Mouse (Mus musculus) gastrocnemius, adult 2 months (tissue): ENCODE measurements around the gene Eef1e1. TPM values are rescaled to one million over a fixed set of nuclear protein-coding genes. Genes with fewer than 3 reads are reported as not detected.
A peak's percentile ranks its signal among the peaks of the same experiment; 100 is the strongest.
"Not testable (repeated sequence)": the region's sequence is repeated elsewhere in the genome, so short reads cannot be mapped to it uniquely, and the experiment has no call there.

Experiments
- DNase-seq: peaks from one replicate; pipeline ENCODE4 v3.0.0; 2022
- H3K27ac ChIP-seq: fragments of 200-600 bp; 2 replicates; pipeline ENCODE4 v1.8.1; 2022; ENCODE audit warnings: mild to moderate bottlenecking
- H3K4me3 ChIP-seq: fragments of 200-600 bp; 2 replicates; pipeline ENCODE4 v1.8.1; 2022; ENCODE audit warnings: mild to moderate bottlenecking, moderate library complexity
- CTCF ChIP-seq: fragments of 200-600 bp; IDR thresholded peaks from 2 replicates; pipeline ENCODE4 v1.8.1; 2022; ENCODE audit warnings: antibody characterized with exemption, mild to moderate bottlenecking, moderate library complexity
- intact Hi-C: fragments of 180-260 bp; cut with DNase I; formaldehyde crosslinking; loops from one replicate; pipeline ENCODE4 v1.15.1; 2025
- total RNA-seq, 2 experiments: library from RNA; stranded (reverse); gene quantifications; 2 replicates each; pipeline ENCODE4 v1.2.3; 2021

Eef1e1 gene
- total RNA-seq, 2 experiments from 2014 or later: 14.1 to 15.8 TPM

DNA sequence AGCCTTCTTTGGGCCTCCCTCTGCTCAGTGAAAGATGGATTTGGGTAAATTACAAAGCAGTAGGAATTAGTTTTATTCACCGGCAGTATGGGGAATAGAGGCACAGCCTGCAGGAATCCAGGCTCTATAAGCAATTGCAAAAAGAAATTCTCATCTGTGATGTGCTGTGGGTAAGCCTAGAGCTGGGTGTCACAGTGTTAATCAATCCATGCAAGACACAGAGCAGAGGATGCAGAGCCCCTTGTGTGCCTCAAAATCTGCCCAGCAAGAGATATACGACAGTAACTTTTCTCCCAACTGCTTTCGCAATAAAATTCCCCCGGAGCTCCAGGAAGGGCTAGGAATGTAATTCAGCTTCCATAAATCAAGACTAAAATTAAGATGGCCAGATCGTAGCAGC lies 17.4 kb downstream of the Eef1e1 start:
- intact Hi-C loops: no loop called here
- DNase-seq: no peak
- H3K27ac ChIP-seq: no peak overlapping the region
- no peak for TF ChIP-seq CTCF
- no peak overlapping the region for H3K4me3 ChIP-seq

DNA sequence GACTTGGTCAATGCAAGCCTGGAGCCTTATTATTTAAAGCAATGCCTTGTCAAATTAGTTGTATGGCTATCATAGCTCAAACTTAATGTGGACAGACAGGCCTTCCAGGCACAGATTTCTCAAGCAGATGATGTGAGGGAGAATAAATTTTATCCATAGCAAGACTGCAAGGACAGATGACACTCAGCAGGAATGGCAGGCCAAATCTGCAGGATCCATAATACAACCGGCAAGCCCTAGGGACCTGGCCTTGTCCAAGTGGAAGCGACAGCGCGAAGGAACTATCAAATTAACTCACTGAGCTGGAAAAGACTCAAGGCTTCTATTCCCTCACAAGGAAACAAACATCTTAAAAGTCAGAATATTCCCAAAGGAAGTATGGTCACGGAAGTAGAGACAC lies 17.9 kb downstream of the Eef1e1 start:
- intact Hi-C loops: no loop called here
- H3K27ac ChIP-seq: no peak overlapping the region; the same call in 1 of the 2 replicates

DNA sequence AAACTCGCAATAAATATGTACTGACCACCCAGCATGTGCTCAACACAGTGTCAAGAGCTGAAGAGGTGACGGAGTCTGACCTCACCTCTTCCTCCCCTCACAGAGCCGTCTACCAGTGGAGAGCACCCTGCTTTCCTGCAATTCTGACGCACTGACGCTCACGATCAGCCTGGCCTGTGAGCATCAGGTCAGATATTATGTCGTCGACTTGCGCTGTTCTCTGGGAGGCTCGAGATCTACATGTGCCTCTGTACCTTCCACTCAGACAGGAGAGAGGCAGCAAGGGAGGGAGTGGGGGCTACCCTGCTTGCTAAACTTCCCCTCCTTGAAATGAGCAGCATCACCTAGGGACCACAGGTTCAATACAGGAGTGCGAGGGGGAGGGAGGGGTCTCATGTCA lies 20.2 kb downstream of the Eef1e1 start:
- intact Hi-C loops: loop anchor here (10.0 kb wide), 1 partner anchor 434 kb away; the partner anchor contains the start of gene Snrnp48
- DNase-seq: no peak
- Histone ChIP-seq H3K27ac (no peak overlapping the region), H3K4me3 (no peak overlapping the region)
- TF ChIP-seq CTCF: no peak

More for the DNA sequence above, 17.9 kb downstream of the Eef1e1 start:
- DNase-seq: no peak
- H3K4me3 ChIP-seq: no peak overlapping the region
- no peak for TF ChIP-seq CTCF

DNA sequence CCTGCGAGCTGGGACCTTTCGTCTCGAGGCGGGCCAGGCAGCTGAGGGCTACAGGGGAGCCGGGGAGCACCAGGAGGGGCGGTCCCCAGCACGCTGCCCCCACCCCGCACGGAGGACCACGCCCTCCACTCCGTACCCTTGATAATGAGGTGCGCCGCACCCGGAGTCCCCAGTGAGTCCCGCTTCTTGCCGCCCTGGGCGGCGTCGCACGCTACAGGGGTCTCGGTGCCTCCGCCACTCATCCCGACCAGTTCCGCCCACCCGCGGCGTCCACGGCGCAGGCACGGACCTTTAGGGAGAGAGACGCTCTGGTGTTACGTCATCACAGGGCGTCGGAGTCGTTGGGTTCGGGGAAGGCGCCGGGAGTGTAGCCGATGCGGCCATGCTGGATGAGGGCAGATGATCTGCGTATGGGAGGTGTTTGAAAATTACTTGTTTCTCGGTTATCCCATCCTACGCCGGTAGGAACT lies 24.0 kb downstream of the Eef1e1 start, which contains the start of gene Bloc1s5:
Gene Bloc1s5, minus strand, starts transcription at position 310 of the 470 bp plus-strand sequence.
- Histone ChIP-seq H3K27ac (peak within 1 kb of the TSS; percentile 92), H3K4me3 (peak within 1 kb of the TSS; percentile 85)
- TF ChIP-seq CTCF: no peak
- peak; percentile 96 for DNase-seq
- intact Hi-C loops: loop anchor here (10.0 kb wide), 1 partner anchor 430 kb away; the partner anchor contains the start of gene Snrnp48

DNA sequence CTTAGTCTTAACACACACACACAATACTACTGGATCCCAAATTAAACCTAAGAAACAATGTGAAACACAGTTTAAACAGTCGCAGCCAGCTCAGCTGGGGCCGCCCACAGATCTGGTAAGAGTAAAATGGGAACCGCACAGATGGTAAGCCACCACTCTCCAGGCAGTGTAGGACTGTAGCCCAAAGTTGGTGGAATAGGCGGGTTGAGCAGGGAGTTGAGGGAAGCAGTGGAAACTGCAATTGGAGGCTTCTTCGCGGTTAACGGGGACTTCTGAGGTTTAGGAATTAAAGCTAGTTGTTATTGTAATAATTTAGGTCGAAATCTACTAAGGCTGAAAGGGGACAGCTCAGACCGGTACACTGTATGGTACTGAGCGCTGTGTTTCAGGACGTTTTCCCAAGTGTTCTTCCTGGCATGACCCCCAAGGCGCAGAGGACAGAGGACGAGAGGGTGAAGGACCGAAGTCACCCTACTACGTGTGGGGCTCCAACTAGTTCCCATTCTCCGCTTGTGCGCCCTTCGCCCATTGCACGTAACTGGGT lies 24.5 kb downstream of the Eef1e1 start:
- intact Hi-C loops: loop anchor here (10.0 kb wide), 1 partner anchor 430 kb away; the partner anchor contains the start of gene Snrnp48
- DNase-seq: no peak
- Histone ChIP-seq H3K27ac (peak overlapping the region; percentile 92), H3K4me3 (peak overlapping the region; percentile 85)
- no peak for TF ChIP-seq CTCF

DNA sequence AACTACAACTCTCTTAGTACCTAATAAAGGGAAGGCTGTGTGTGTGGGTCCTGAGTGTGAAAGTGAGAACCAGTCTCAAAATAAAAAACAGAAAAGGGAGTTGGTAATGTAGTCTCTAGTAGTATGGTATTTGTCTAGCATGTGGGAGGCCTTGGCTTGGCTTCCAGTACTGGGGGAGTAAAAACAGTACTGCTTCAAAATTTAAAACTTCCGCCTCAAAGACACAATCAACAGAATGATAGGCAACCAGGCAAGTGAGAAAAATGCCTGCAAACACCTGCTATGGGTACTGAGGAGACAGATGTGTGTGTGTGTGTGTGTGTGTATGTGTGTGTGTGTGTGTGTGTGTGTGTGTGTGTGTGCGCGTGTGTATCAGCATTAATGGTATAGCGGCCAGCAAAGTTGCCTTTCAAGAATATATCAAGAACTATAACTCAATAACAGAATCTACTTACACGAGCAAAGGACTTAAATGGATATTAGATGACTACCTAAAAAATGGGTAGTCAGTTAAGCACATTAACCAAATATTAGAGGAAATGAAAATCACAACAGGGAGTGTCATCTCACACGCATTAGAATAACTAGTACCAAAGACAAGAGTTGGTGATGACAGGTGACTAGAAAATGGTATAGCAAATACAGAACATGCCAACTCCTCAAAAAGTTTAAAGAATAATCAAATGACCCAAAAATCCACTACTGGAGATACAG lies 25.4 kb downstream of the Eef1e1 start:
- TF ChIP-seq CTCF: no peak
- no peak overlapping the region for H3K27ac ChIP-seq
- no peak overlapping the region for H3K4me3 ChIP-seq
- intact Hi-C loops: loop anchor here (10.0 kb wide), 1 partner anchor 429 kb away; the partner anchor contains the start of gene Snrnp48
- no peak for DNase-seq

DNA sequence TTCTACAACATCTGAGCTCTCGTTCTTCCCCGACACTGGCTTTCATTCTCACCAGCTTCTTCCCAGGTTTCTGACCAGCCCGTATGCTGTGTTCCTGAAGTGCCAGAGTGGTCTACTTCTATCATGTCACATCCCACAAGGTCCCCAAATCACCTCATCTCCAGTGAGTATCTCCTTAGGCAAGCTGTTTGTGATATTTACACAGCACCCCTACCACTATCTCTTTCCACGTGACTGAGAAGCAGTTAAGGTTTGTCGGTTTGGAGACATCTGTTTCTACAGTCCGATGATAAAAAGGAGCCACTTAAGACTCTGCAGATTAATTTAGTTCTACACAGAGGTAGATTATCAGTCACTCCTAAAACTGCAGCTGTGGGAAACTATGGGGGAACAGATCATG lies 26.3 kb downstream of the Eef1e1 start:
- no peak overlapping the region for H3K27ac ChIP-seq
- H3K4me3 ChIP-seq: no peak overlapping the region
- no peak for TF ChIP-seq CTCF
- no peak for DNase-seq
- intact Hi-C loops: loop anchor here (10.0 kb wide), 1 partner anchor 428 kb away; the partner anchor contains the start of gene Snrnp48

DNA sequence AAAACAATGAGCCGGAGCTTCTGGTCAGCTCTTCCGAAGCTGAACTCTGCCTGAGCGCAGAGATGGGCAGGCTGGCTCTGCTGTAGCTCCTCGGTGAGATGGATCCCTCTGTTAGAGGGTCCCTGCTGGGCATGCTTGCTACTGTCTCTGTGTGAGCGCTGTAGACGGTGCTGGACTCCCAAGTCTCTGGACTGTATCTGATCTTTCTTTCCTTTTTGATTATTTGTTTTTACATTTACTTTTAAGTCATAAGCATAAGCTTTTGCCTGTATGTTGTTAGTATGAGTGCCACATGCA lies 32.7 kb downstream of the Eef1e1 start:
- H3K4me3 ChIP-seq: no peak overlapping the region
- no peak for TF ChIP-seq CTCF
- DNase-seq: no peak
- intact Hi-C loops: loop anchor here (10.0 kb wide), 1 partner anchor 561 kb away; no protein-coding TSS in a partner anchor
- H3K27ac ChIP-seq: no peak overlapping the region

DNA sequence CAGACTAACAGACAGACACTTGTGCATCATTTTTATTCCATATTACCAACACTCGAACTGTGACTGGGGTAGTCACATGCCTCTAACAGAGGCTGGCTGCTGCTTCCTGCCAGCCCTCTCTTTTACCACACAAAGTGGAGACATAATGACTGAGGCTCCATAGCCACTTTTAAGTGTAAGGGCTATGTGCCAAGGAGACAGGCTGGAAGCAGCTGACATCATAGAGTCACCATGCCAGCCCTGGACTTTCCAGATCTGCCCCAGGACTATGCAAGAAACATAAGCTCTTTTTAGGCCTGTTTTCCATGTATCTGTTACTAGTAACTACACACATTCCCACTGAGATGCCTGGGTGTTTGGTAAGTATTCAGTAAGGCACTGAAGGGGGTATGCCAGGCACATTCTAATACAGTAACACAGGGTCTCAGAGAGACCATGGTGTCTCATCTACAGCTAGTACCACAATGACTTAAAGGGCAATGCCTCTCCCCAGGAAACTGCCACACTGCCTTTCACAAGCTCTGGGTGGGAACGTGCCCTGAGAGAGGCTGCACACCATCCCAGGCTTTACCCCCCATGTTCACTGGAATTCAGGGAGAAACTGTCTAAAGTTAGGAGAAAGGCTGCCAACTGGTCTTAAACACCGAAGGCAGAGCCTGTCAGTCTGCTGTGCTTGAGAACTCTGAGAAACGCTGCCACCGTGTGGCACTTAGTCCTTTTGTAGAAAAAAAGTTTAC lies 33.2 kb downstream of the Eef1e1 start:
- no peak overlapping the region for H3K4me3 ChIP-seq
- TF ChIP-seq CTCF: peak; percentile 46
- DNase-seq: no peak
- no peak overlapping the region for H3K27ac ChIP-seq
- intact Hi-C loops: loop anchor here (10.0 kb wide), 1 partner anchor 561 kb away; no protein-coding TSS in a partner anchor

DNA sequence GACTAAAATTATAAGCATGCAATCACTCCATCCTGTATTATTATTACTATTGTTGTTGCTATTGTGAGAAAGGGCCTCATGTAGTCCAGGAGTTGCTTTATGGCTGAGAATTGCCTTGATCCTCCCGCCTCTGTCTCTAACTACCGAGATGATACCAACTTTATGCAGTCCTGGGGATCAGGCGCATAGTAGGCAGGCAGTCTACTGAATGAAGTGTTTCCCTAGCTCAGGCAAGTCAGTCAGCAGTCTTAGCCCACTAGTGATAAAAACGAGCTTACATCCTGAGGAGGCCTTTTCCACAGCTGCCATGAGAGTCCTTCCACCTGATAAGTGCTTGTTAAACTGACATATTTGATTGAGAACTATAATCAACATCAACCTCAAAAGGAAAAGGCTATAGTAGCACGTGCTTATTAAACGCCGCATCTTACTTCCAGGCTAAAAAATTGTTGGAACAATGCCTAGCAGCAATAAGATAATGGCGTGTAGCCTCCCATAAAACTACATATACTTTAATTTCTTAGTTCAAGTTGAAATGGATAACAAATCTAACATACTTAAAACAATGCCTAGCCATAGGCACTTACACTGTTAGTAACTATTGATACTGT lies 34.5 kb downstream of the Eef1e1 start:
- TF ChIP-seq CTCF: no peak
- H3K4me3 ChIP-seq: no peak overlapping the region
- intact Hi-C loops: loop anchor here (10.0 kb wide), 1 partner anchor 560 kb away; no protein-coding TSS in a partner anchor

DNA sequence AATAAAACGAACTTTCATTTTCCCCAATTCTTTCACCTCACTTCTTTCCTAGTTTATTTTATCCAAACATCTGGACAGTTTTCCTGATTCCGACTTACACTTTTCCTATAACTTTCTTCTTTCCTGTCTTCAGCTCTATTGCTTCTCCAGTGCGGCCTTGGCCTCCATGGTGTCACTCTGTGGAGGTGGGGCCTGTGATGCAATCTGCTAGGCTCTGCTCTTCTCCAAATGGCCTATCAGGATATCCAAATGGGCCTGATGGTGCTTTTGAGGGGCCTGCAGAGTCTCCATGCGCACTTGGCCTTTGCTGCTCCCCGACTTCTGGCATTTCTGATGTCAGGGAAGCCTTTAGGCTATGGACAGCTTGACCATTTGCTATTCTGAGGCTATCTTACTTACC lies 35.6 kb downstream of the Eef1e1 start:
- no peak for TF ChIP-seq CTCF
- Histone ChIP-seq H3K4me3 (no peak overlapping the region), H3K27ac (no peak overlapping the region)
- intact Hi-C loops: loop anchor here (10.0 kb wide), 1 partner anchor 558 kb away; no protein-coding TSS in a partner anchor
- no peak for DNase-seq

More for the DNA sequence above, 34.5 kb downstream of the Eef1e1 start:
- no peak for DNase-seq
- H3K27ac ChIP-seq: no peak overlapping the region

DNA sequence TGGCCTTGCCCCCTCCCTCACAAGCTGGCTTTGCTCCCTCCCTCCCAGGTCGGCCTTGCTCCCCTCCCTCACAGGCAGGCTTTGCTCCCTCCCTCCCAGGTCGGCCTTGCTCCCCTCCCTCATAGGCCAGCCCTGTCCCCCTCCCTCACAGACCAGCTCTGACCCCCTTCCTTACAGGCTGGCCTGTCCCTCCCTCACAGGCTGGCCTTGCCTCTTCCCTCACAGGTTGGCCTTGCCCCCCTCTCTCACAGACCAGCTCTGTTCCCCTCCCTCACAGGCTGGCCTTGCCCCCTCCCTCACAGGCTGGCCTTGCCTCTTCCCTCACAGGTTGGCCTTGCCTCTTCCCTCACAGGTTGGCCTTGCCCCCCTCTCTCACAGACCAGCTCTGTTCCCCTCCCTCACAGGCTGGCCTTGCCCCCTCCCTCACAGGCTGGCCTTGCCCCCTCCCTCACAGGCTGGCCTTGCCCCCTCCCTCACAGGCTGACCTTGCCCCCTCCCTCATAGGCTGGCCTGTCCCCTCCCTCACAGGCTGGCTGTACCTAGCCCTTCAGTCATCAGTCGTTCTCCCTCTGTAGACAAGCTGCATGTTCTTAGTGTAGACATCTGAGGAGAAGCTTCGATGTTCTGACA lies 40.7 kb downstream of the Eef1e1 start:
- intact Hi-C loops, H3K4me3 ChIP-seq, DNase-seq, H3K27ac ChIP-seq: not testable (repeated sequence)
